Mouse (Mus musculus): ENCODE measurements around the gene Cep57l1. TPM values are rescaled to one million over a fixed set of nuclear protein-coding genes. Genes with fewer than 3 reads are reported as not detected.

The Cep57l1 gene
- total RNA-seq, 4 experiments from 2014 or later: 2.1 to 3.5 (median 3.3) TPM

GRCm38 (mm10) chr10:41678746-41679360 is 130.8 kb downstream of the Cep57l1 start:
- peak; percentile 27 to 39 for DNase-seq (ENCODE audit: low spot score in 2 of 2)

- DNase-seq (ENCODE audit: low spot score in 2 of 2): no peak
These were observed 132.3 kb downstream of the Cep57l1 start for GRCm38 (mm10) chr10:41677396-41677795.

GRCm38 (mm10) chr10:41676661-41677061 is 133.0 kb downstream of the Cep57l1 start:
- no peak for DNase-seq (ENCODE audit: low spot score in 2 of 2)

GRCm38 (mm10) chr10:41675842-41676571 is 133.7 kb downstream of the Cep57l1 start:
- DNase-seq (ENCODE audit: low spot score in 2 of 2): no peak

- DNase-seq (ENCODE audit: low spot score in 2 of 2): no peak
These were observed 134.4 kb downstream of the Cep57l1 start for GRCm38 (mm10) chr10:41675243-41675642.

- no peak for DNase-seq (ENCODE audit: low spot score in 2 of 2)
These were observed 135.3 kb downstream of the Cep57l1 start for GRCm38 (mm10) chr10:41674362-41674761.

- no peak for DNase-seq (ENCODE audit: low spot score in 2 of 2)
These were observed 139.5 kb downstream of the Cep57l1 start for GRCm38 (mm10) chr10:41670196-41670595.

Small RNA genes within 50 kb of the gene (microRNA-seq; reads per million reads assigned to microRNA genes)
- not detected for gene Mir3473b

Other genes starting within 250 kb of the Cep57l1 start
- under 1 TPM; 0.63 to 0.92 (median 0.80) TPM for gene Ccdc162, start 93.2 kb downstream of the Cep57l1 start, total RNA-seq (2022)
- gene Sesn1, start 64 bp upstream of the Cep57l1 start, total RNA-seq (2022): 10 to 100 TPM; 12.7 to 32.8 (median 20.0) TPM
- gene Armc2, start 208.6 kb upstream of the Cep57l1 start, total RNA-seq (2022): under 1 TPM; 0.20 to 0.70 (median 0.41) TPM